Mouse (Mus musculus) stomach, postnatal 0 days (tissue): ENCODE data around the gene Sec14l1.

ENCODE experiments used
- CTCF ChIP-seq: IDR thresholded peaks from 2 replicates; pipeline ENCODE4 v1.5.1; 2016; ENCODE audit warnings: antibody characterized with exemption, low read depth, mild to moderate bottlenecking, moderate library complexity
- EP300 ChIP-seq: optimal IDR thresholded peaks from 2 replicates; pipeline ENCODE3; 2016; ENCODE audit warnings: antibody characterized with exemption

GRCm38 (mm10) chr11:117118248-117118647 is 3.3 kb downstream of the Sec14l1 start:
- no peak for TF ChIP-seq CTCF
- no peak for TF ChIP-seq EP300
